Mouse (Mus musculus): Measurements from ENCODE around the gene Asgr2. TPM values are rescaled to one million over a fixed set of nuclear protein-coding genes. Genes with fewer than 3 reads are reported as not detected.
"Not testable (repeated sequence)": the region's sequence is repeated elsewhere in the genome, so short reads cannot be mapped to it uniquely, and the experiment has no call there.

The Asgr2 gene
- polyA plus RNA-seq, 1 experiment from 2014 or later, result 0.32 TPM

DNA sequence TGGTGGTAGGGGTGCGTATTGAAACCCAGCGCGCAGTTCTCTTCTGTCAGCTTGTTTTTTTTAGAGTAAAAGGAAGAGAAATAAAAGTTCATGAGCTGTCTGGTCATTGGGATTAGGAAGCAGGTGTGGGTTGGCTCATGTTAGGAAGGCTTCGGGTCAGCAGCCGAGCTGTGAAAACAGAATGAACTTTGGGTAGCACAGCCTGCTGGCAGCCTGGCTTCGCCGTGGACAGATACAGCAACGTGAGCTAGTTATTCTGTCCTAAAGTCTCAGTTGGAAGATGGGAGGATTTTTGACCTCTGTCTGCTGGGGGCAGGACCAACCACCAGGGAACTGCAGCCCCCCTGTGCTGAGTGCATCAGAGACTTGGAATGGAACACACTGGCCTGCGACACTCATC, 34.6 kb upstream of the Asgr2 start:
- whole genome bisulfite sequencing, result 81% methylated on average over 9 of the region's 9 CpGs
- H3K9me3 ChIP-seq (ENCODE audit: control insufficient read depth, low read length), result no peaks in the 10 kb centered on the region

GRCm38 (mm10) chr11:70059930-70060329, 32.5 kb upstream of the Asgr2 start:
- WGBS, result 65% methylated on average over 6 of the region's 6 CpGs
- no peak for ATAC-seq (ENCODE audit: low read depth)

More for the DNA sequence above, 34.6 kb upstream of the Asgr2 start:
- no peak overlapping the region for H3K27ac ChIP-seq (replicated peaks; ENCODE audit: low read depth, low read length)
- no peak overlapping the region for H3K4me2 ChIP-seq (ENCODE audit: low read depth, low read length)
- no peak for ATAC-seq (ENCODE audit: low read depth)
- H3K36me3 ChIP-seq (ENCODE audit: control insufficient read depth, insufficient read depth, low read length), result no peaks in the 10 kb centered on the region
- no peaks in the 10 kb centered on the region for H3K27me3 ChIP-seq (replicated peaks; ENCODE audit: control insufficient read depth, insufficient read depth, low read length)
- no peak overlapping the region for H3K4me3 ChIP-seq (ENCODE audit: low read depth, low read length)
- H3K4me1 ChIP-seq (ENCODE audit: control insufficient read depth, insufficient read depth, low read length), result no peaks in the 10 kb centered on the region
- DNase-seq (ENCODE audit: low spot score), result no peak
- H3K9ac ChIP-seq (ENCODE audit: low read depth, low read length), result no peak overlapping the region

GRCm38 (mm10) chr11:70063053-70063452, 29.4 kb upstream of the Asgr2 start:
- Histone ChIP-seq H3K4me3 (ENCODE audit: low read depth, low read length) (no peak overlapping the region), H3K4me2 (ENCODE audit: low read depth, low read length) (no peak overlapping the region), H3K9me3 (ENCODE audit: control insufficient read depth, low read length) (no peaks in the 10 kb centered on the region), H3K36me3 (ENCODE audit: control insufficient read depth, insufficient read depth, low read length) (no peaks in the 10 kb centered on the region), H3K9ac (ENCODE audit: low read depth, low read length) (no peak overlapping the region), H3K27me3 (replicated peaks; ENCODE audit: control insufficient read depth, insufficient read depth, low read length) (no peaks in the 10 kb centered on the region), H3K27ac (replicated peaks; ENCODE audit: low read depth, low read length) (no peak overlapping the region), H3K4me1 (ENCODE audit: control insufficient read depth, insufficient read depth, low read length) (no peaks in the 10 kb centered on the region)
- no peak for ATAC-seq (ENCODE audit: low read depth)
- 64% methylated on average over 3 of the region's 3 CpGs for WGBS
- DNase-seq (ENCODE audit: low spot score), result no peak

More at GRCm38 (mm10) chr11:70059930-70060329, 32.5 kb upstream of the Asgr2 start:
- DNase-seq (ENCODE audit: low spot score), result no peak
- Histone ChIP-seq H3K4me2 (ENCODE audit: low read depth, low read length) (no peak overlapping the region), H3K27me3 (replicated peaks; ENCODE audit: control insufficient read depth, insufficient read depth, low read length) (no peaks in the 10 kb centered on the region), H3K9ac (ENCODE audit: low read depth, low read length) (no peak overlapping the region), H3K27ac (replicated peaks; ENCODE audit: low read depth, low read length) (no peak overlapping the region), H3K9me3 (ENCODE audit: control insufficient read depth, low read length) (no peaks in the 10 kb centered on the region), H3K4me3 (ENCODE audit: low read depth, low read length) (no peak overlapping the region), H3K36me3 (ENCODE audit: control insufficient read depth, insufficient read depth, low read length) (no peaks in the 10 kb centered on the region), H3K4me1 (ENCODE audit: control insufficient read depth, insufficient read depth, low read length) (no peaks in the 10 kb centered on the region)

DNA sequence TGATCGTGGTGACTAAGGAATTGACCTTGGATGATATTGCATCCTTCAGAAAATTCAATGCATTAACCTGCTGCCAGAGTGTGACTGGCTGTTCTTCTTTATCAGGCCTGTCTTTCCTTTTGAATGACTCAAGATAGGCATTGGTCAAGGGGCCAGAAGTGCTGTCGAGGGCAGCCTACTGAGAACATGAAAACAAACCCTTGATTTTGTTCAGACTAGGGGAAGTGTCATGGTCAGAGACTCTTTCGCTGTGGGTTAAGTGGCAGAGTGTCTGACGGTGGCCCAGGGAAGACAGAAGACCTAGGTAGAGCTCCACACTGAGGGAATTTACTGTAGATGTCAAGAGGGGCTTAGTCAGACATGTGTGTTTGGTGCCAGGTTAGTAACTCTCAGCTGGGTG, 25.7 kb upstream of the Asgr2 start:
- no peaks in the 10 kb centered on the region for H3K36me3 ChIP-seq (ENCODE audit: control insufficient read depth, insufficient read depth, low read length)
- no peak overlapping the region for H3K4me2 ChIP-seq (ENCODE audit: low read depth, low read length)
- H3K9me3 ChIP-seq (ENCODE audit: control insufficient read depth, low read length), result no peaks in the 10 kb centered on the region
- ATAC-seq (ENCODE audit: low read depth) (no peak), DNase-seq (ENCODE audit: low spot score) (no peak)
- H3K27me3 ChIP-seq (replicated peaks; ENCODE audit: control insufficient read depth, insufficient read depth, low read length), result no peaks in the 10 kb centered on the region
- H3K4me1 ChIP-seq (ENCODE audit: control insufficient read depth, insufficient read depth, low read length), result no peaks in the 10 kb centered on the region
- no peak overlapping the region for H3K4me3 ChIP-seq (ENCODE audit: low read depth, low read length)
- no peak overlapping the region for H3K9ac ChIP-seq (ENCODE audit: low read depth, low read length)
- no peak overlapping the region for H3K27ac ChIP-seq (replicated peaks; ENCODE audit: low read depth, low read length)
- WGBS, result 73% methylated on average over 4 of the region's 4 CpGs

GRCm38 (mm10) chr11:70068245-70068644, 24.2 kb upstream of the Asgr2 start:
- DNase-seq (ENCODE audit: low spot score), result no peak
- H3K27ac ChIP-seq (replicated peaks; ENCODE audit: low read depth, low read length), result no peak overlapping the region
- H3K9me3 ChIP-seq (ENCODE audit: control insufficient read depth, low read length), result no peaks in the 10 kb centered on the region
- no peak overlapping the region for H3K9ac ChIP-seq (ENCODE audit: low read depth, low read length)
- H3K4me1 ChIP-seq (ENCODE audit: control insufficient read depth, insufficient read depth, low read length), result no peaks in the 10 kb centered on the region
- no peak overlapping the region for H3K4me3 ChIP-seq (ENCODE audit: low read depth, low read length)
- WGBS, result 50% methylated on average over 3 of the region's 3 CpGs
- no peak for ATAC-seq (ENCODE audit: low read depth)
- no peaks in the 10 kb centered on the region for H3K36me3 ChIP-seq (ENCODE audit: control insufficient read depth, insufficient read depth, low read length)
- no peaks in the 10 kb centered on the region for H3K27me3 ChIP-seq (replicated peaks; ENCODE audit: control insufficient read depth, insufficient read depth, low read length)
- no peak overlapping the region for H3K4me2 ChIP-seq (ENCODE audit: low read depth, low read length)

- Histone ChIP-seq H3K9ac (ENCODE audit: low read depth, low read length) (no peak overlapping the region), H3K9me3 (ENCODE audit: control insufficient read depth, low read length) (no peaks in the 10 kb centered on the region), H3K4me3 (ENCODE audit: low read depth, low read length) (no peak overlapping the region), H3K36me3 (ENCODE audit: control insufficient read depth, insufficient read depth, low read length) (no peaks in the 10 kb centered on the region), H3K27ac (replicated peaks; ENCODE audit: low read depth, low read length) (no peak overlapping the region), H3K4me2 (ENCODE audit: low read depth, low read length) (no peak overlapping the region), H3K27me3 (replicated peaks; ENCODE audit: control insufficient read depth, insufficient read depth, low read length) (no peaks in the 10 kb centered on the region), H3K4me1 (ENCODE audit: control insufficient read depth, insufficient read depth, low read length) (no peaks in the 10 kb centered on the region)
- DNase-seq (ENCODE audit: low spot score) (peak; percentile 28), ATAC-seq (ENCODE audit: low read depth) (no peak)
- 55% methylated on average over 6 of the region's 6 CpGs for WGBS
Measured at GRCm38 (mm10) chr11:70070057-70070456, 22.4 kb upstream of the Asgr2 start.

- DNase-seq (ENCODE audit: low spot score); H3K9ac ChIP-seq (ENCODE audit: low read depth, low read length); H3K9me3 ChIP-seq (ENCODE audit: control insufficient read depth, low read length); H3K27ac ChIP-seq (replicated peaks; ENCODE audit: low read depth, low read length); H3K4me3 ChIP-seq (ENCODE audit: low read depth, low read length); H3K36me3 ChIP-seq (ENCODE audit: control insufficient read depth, insufficient read depth, low read length); H3K27me3 ChIP-seq (replicated peaks; ENCODE audit: control insufficient read depth, insufficient read depth, low read length); ATAC-seq (ENCODE audit: low read depth); H3K4me2 ChIP-seq (ENCODE audit: low read depth, low read length); H3K4me1 ChIP-seq (ENCODE audit: control insufficient read depth, insufficient read depth, low read length): not testable (repeated sequence)
- WGBS, result 73% methylated on average over 3 of the region's 3 CpGs
Measured at GRCm38 (mm10) chr11:70070603-70071002, 21.8 kb upstream of the Asgr2 start.

DNA sequence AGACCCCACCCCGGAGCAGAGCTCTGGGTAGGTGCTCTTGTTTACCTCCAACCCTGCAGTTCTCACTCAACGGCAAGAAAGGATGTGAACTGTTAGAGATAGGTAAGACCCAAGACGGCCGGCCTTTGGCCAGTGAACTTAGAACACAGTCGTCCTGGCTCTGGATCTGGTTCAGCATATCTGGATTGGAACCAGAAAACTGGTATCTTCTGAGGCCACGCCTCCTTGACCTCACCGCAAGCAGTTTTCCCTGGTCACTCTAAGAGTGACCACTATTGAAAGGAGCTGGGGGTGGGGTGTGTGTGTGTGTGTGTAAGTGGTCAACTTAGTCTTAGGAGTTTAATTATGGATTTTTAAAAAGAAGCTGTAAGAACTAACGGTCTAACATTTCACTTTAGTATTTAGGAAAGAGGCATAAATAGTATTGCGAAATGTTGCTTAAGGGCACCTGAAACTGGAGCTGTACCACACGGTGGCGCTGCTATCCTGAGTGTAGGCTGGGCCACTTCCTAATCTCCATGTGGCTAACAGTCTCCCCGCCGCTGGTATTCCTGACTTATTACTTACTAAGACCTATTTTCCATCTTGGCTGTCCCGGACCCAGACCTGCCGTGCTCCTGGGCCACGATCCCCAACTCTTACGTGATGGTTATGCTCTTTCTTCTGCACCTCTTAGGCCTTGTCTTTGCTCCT, 17.9 kb upstream of the Asgr2 start:
- H3K27me3 ChIP-seq (replicated peaks; ENCODE audit: control insufficient read depth, insufficient read depth, low read length), result no peaks in the 10 kb centered on the region
- DNase-seq (ENCODE audit: low spot score) (peak; percentile 90), ATAC-seq (ENCODE audit: low read depth) (peak; percentile 63; the same call in 1 of the 2 replicates)
- no peak overlapping the region for H3K4me2 ChIP-seq (ENCODE audit: low read depth, low read length)
- WGBS, result 36% methylated on average over 17 of the region's 17 CpGs
- H3K4me1 ChIP-seq (ENCODE audit: control insufficient read depth, insufficient read depth, low read length), result no peaks in the 10 kb centered on the region
- H3K36me3 ChIP-seq (ENCODE audit: control insufficient read depth, insufficient read depth, low read length), result no peaks in the 10 kb centered on the region
- H3K9me3 ChIP-seq (ENCODE audit: control insufficient read depth, low read length), result no peaks in the 10 kb centered on the region
- no peak overlapping the region for H3K4me3 ChIP-seq (ENCODE audit: low read depth, low read length)
- no peak overlapping the region for H3K27ac ChIP-seq (replicated peaks; ENCODE audit: low read depth, low read length)
- H3K9ac ChIP-seq (ENCODE audit: low read depth, low read length), result no peak overlapping the region

DNA sequence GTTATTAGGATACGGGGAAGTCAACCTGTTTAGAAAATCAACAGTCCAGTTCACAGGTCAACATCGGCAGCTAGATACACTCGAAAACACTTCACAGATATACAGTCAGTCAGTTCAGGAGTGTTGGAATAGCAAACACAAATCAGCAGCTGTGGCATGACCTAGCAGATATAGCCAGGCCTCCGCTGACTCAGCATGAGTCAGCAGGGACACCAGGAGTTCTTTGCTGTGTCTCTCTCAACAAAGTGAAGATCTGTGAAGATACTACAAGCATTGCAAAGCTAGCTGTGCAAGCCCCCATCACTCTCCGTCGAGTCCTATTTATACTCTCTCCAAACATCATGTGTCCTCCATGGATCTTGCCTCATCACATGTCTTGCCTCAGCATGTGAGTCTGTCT, 16.9 kb upstream of the Asgr2 start:
- Histone ChIP-seq H3K9me3 (ENCODE audit: control insufficient read depth, low read length) (no peaks in the 10 kb centered on the region), H3K36me3 (ENCODE audit: control insufficient read depth, insufficient read depth, low read length) (no peaks in the 10 kb centered on the region), H3K27ac (replicated peaks; ENCODE audit: low read depth, low read length) (no peak overlapping the region), H3K4me2 (ENCODE audit: low read depth, low read length) (no peak overlapping the region), H3K4me1 (ENCODE audit: control insufficient read depth, insufficient read depth, low read length) (no peaks in the 10 kb centered on the region), H3K9ac (ENCODE audit: low read depth, low read length) (no peak overlapping the region), H3K27me3 (replicated peaks; ENCODE audit: control insufficient read depth, insufficient read depth, low read length) (no peaks in the 10 kb centered on the region), H3K4me3 (ENCODE audit: low read depth, low read length) (no peak overlapping the region)
- WGBS, result 91% methylated on average over 6 of the region's 6 CpGs
- ATAC-seq (ENCODE audit: low read depth) (no peak), DNase-seq (ENCODE audit: low spot score) (no peak)

Measured in embryonic facial prominence, embryonic 14.5 days (tissue).